Mouse (Mus musculus) midbrain, embryonic 14.5 days (tissue): Measurements from ENCODE around the gene Dohh. TPM values are rescaled to one million over a fixed set of nuclear protein-coding genes. Genes with fewer than 3 reads are reported as not detected.

ENCODE experiments used
- ATAC-seq: fragments of 200-750 bp; cut with Nextera tagmentation; 2 replicates; pipeline ENCODE4 v1.8.0; 2017; ENCODE audit warnings: moderate number of reproducible peaks, moderate library complexity; ENCODE audit not compliant: low FRiP score, low TSS enrichment
- DNase-seq: peaks from one replicate; pipeline ENCODE4 v3.0.0-alpha.2; 2015
- H3K27ac ChIP-seq: fragments of 300-500 bp; sonication (generic); replicated peaks from 2 replicates; pipeline ENCODE4 v1.5.1; 2014; ENCODE audit warnings: mild to moderate bottlenecking, low read depth, low read length, moderate library complexity
- H3K27me3 ChIP-seq: fragments of 300-500 bp; sonication (generic); 2 replicates; pipeline ENCODE4 v1.6.1; 2014; ENCODE audit warnings: low read length, control low read depth, mixed read lengths; ENCODE audit not compliant: control insufficient read depth, insufficient read depth
- H3K36me3 ChIP-seq: fragments of 300-500 bp; sonication (generic); 2 replicates; pipeline ENCODE4 v1.6.1; 2014; ENCODE audit warnings: low read length, control low read depth; ENCODE audit not compliant: control insufficient read depth, insufficient read depth
- H3K4me1 ChIP-seq: fragments of 300-500 bp; sonication (generic); 2 replicates; pipeline ENCODE4 v1.6.1; 2014; ENCODE audit warnings: mild to moderate bottlenecking, antibody characterized with exemption, low read length, control low read depth; ENCODE audit not compliant: control insufficient read depth, insufficient read depth
- H3K4me2 ChIP-seq: fragments of 300-500 bp; sonication (generic); 2 replicates; pipeline ENCODE4 v1.6.1; 2014; ENCODE audit warnings: mild to moderate bottlenecking, low read length, moderate library complexity
- H3K4me3 ChIP-seq: fragments of 300-500 bp; sonication (generic); replicated peaks from 2 replicates; pipeline ENCODE4 v1.5.1; 2014; ENCODE audit warnings: low read depth, low read length
- H3K9ac ChIP-seq: fragments of 300-500 bp; sonication (generic); replicated peaks from 2 replicates; pipeline ENCODE4 v1.6.1; 2014; ENCODE audit warnings: mild to moderate bottlenecking, low read length, moderate library complexity
- H3K9me3 ChIP-seq: fragments of 300-500 bp; sonication (generic); 2 replicates; pipeline ENCODE4 v1.6.1; 2016; ENCODE audit warnings: low read length, control low read depth, mixed read lengths; ENCODE audit not compliant: control insufficient read depth
- WGBS: fragments of 180-500 bp; shearing (Covaris S2); extraction: QIAGEN DNeasy Blood & Tissue Kit; methylation state at CpG from one replicate; pipeline ENCODE4 v1.1.7; 2014; 5-methylcytosine and 5-hydroxymethylcytosine counted together
- polyA plus RNA-seq: library from polyadenylated mRNA; unstranded; fragments of >200 nt; fragmentation: Nextera tagmentation; extraction: Ambion mirVana; gene quantifications from 2 replicates; pipeline ENCODE4 v1.2.1, GENCODE M21; 2014

Dohh gene
- polyA plus RNA-seq, 1 experiment from 2014 or later = 59.5 TPM

GRCm38 (mm10) chr10:81377793-81378552 is 6.3 kb upstream of the Dohh start, which contains the start of gene Fzr1:
TSS of gene Fzr1 (minus strand) at chr10:81378516.
- Histone ChIP-seq H3K4me1 (peaks cover 20% of the 10 kb centered on the region), H3K27ac (peak within 1 kb of the TSS; percentile 85), H3K9me3 (no peaks in the 10 kb centered on the region), H3K36me3 (peaks cover 21% of the 10 kb centered on the region), H3K27me3 (no peaks in the 10 kb centered on the region), H3K4me2 (peak within 1 kb of the TSS; percentile 91), H3K4me3 (peak within 1 kb of the TSS; percentile 85), H3K9ac (peak within 1 kb of the TSS; percentile 92)
- ATAC-seq (peak; percentile 49), DNase-seq (no peak)
- under 1% methylated on average over 58 of the region's 59 CpGs for WGBS

GRCm38 (mm10) chr10:81378553-81379182 is 5.6 kb upstream of the Dohh start:
- Histone ChIP-seq H3K4me3 (peak overlapping the region; percentile 85), H3K36me3 (peaks cover 14% of the 10 kb centered on the region), H3K4me2 (peak overlapping the region; percentile 63), H3K27me3 (no peaks in the 10 kb centered on the region), H3K9me3 (no peaks in the 10 kb centered on the region), H3K4me1 (peaks cover 20% of the 10 kb centered on the region), H3K9ac (peak overlapping the region; percentile 92), H3K27ac (peak overlapping the region; percentile 85)
- peak; percentile 98 for ATAC-seq
- peak; percentile 100 for DNase-seq
- WGBS = under 1% methylated on average over 46 of the region's 46 CpGs

DNA sequence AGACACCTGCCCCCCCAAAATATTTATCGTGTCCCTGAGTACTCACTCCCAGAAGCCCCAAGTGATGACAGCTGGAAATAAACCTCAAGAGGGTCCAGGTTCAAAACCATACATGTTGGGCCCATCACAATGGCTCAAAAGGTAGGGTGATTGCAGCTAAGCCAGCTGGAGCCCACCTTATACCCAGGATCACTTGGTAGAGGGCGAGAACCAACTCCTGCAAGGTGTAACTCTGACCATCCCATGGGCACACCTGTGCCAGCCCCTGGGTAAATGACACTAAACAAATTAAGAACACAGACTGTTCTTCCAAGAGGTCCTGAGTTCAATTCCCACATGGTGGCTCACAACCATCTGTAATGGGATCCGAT is 5.1 kb upstream of the Dohh start:
- Histone ChIP-seq H3K9ac (no peak overlapping the region; the same call in 1 of the 2 replicates), H3K4me2 (peak overlapping the region; percentile 63), H3K36me3 (peaks cover 9% of the 10 kb centered on the region; the same call in 1 of the 2 replicates), H3K27me3 (no peaks in the 10 kb centered on the region), H3K4me1 (peaks cover 20% of the 10 kb centered on the region), H3K4me3 (peak overlapping the region; percentile 85), H3K27ac (peak overlapping the region; percentile 72), H3K9me3 (no peaks in the 10 kb centered on the region)
- no peak for ATAC-seq
- DNase-seq = no peak
- 61% methylated on average over 3 of the region's 3 CpGs for whole genome bisulfite sequencing

DNA sequence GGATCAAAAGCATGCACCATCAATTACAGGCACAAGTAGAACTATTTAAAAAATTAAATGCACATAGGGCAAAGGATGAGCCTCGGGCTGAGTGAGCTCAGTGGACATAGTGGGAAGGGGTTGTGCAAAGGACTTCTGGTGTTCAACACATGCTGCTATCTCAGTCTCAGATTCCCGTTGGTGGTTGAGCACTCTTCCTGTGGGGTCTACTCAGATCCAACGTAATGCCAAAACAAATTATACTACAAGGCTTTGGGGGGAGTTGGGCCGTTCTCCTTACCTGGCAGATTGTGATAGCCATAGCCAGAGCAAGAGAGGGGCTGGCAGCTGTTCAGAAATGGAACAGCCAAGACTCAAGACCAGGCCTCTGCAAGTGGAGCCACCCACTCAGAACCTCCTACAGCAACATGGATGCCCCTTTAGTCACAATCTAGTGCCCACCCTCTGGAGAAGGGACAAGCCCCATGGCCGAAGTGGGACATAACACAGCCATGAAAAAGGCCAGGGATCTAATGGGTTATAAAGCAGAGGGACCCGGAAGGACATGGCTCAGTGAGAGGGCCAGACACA is 4.3 kb upstream of the Dohh start:
- no peak overlapping the region for H3K4me3 ChIP-seq
- H3K9me3 ChIP-seq = no peaks in the 10 kb centered on the region
- H3K27ac ChIP-seq = no peak overlapping the region
- peaks cover 22% of the 10 kb centered on the region for H3K4me1 ChIP-seq
- no peak overlapping the region for H3K4me2 ChIP-seq
- H3K36me3 ChIP-seq = peaks cover 5% of the 10 kb centered on the region; the same call in 1 of the 2 replicates
- ATAC-seq (no peak), DNase-seq (no peak)
- no peak overlapping the region for H3K9ac ChIP-seq
- no peaks in the 10 kb centered on the region for H3K27me3 ChIP-seq
- 96% methylated on average over 6 of the region's 6 CpGs for WGBS

DNA sequence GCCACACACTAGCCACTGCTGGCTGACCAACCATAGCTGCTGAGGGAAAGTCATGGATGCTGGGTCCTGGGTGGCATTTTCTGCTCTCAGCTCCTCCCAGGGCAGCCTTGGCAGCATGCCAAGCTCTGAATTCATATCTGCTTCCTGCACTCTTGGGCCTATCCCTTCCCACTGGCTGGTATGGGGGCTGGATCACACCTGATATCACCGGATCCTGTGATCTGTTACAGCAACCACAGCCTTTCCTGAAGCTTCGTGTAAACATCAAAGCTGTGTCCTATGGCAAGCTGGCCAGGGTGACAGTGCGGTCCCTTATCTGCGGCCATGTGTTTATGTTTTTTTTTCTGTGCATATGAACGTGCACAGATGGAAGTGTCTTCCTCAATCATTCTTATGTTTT is 2.2 kb upstream of the Dohh start:
- peaks cover 20% of the 10 kb centered on the region for H3K4me1 ChIP-seq
- no peak overlapping the region for H3K4me2 ChIP-seq
- H3K9ac ChIP-seq = no peak overlapping the region
- peaks cover 13% of the 10 kb centered on the region for H3K36me3 ChIP-seq
- no peaks in the 10 kb centered on the region for H3K9me3 ChIP-seq
- H3K4me3 ChIP-seq = no peak overlapping the region
- no peaks in the 10 kb centered on the region for H3K27me3 ChIP-seq
- DNase-seq (no peak), ATAC-seq (no peak)
- no peak overlapping the region for H3K27ac ChIP-seq
- 89% methylated on average over 5 of the region's 5 CpGs for WGBS

DNA sequence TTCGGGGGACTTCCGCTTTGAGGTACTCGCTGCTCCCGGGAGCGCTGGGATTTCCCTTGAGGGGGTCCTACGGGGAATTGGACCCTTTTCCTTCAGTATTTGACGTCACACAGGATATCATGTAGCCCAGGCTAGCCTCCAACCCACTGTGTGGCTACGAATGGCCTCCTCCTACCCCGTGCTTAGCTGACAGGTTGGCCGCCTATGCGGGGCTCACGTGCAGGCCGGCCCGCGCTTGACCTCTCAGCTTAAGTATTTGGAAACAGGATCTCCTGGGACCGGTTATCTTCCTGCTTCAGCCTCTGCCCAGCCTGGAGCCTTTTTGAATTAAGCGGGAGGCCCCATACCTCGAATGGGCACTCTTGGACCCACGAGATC is 366 bp downstream of the Dohh start:
- peaks cover 9% of the 10 kb centered on the region for H3K4me1 ChIP-seq
- no peaks in the 10 kb centered on the region for H3K27me3 ChIP-seq
- peaks cover 35% of the 10 kb centered on the region for H3K36me3 ChIP-seq
- DNase-seq (no peak), ATAC-seq (peak; percentile 44; the same call in 1 of the 2 replicates)
- peak overlapping the region; percentile 76 for H3K9ac ChIP-seq
- peak overlapping the region; percentile 95 for H3K4me3 ChIP-seq
- H3K9me3 ChIP-seq = no peaks in the 10 kb centered on the region
- peak overlapping the region; percentile 93 for H3K4me2 ChIP-seq
- WGBS = under 1% methylated on average over 19 of the region's 19 CpGs
- peak overlapping the region; percentile 85 for H3K27ac ChIP-seq

- H3K4me3 ChIP-seq = peak overlapping the region; percentile 95
- H3K36me3 ChIP-seq = peaks cover 35% of the 10 kb centered on the region
- 0 out of 2 replicates have a peak overlapping the region, but pooled peaks have one; percentile 76 for H3K9ac ChIP-seq
- WGBS = 81% methylated on average over 22 of the region's 22 CpGs
- H3K27me3 ChIP-seq = no peaks in the 10 kb centered on the region
- H3K4me1 ChIP-seq = peaks cover 9% of the 10 kb centered on the region
- no peak for DNase-seq
- H3K9me3 ChIP-seq = no peaks in the 10 kb centered on the region
- H3K27ac ChIP-seq = no peak overlapping the region
- H3K4me2 ChIP-seq = peak overlapping the region; percentile 93
- ATAC-seq = no peak
These were observed 1.5 kb downstream of the Dohh start for GRCm38 (mm10) chr10:81385603-81386306.

GRCm38 (mm10) chr10:81387716-81388115 is 3.5 kb downstream of the Dohh start:
- Histone ChIP-seq H3K27ac (no peak overlapping the region), H3K4me1 (peaks cover 9% of the 10 kb centered on the region), H3K9ac (no peak overlapping the region), H3K27me3 (no peaks in the 10 kb centered on the region), H3K4me3 (no peak overlapping the region), H3K36me3 (peaks cover 35% of the 10 kb centered on the region), H3K4me2 (no peak overlapping the region), H3K9me3 (no peaks in the 10 kb centered on the region)
- no peak for DNase-seq
- 95% methylated on average over 20 of the region's 20 CpGs for WGBS
- ATAC-seq = no peak
